Mouse (Mus musculus): ENCODE results near the gene Gm36864. TPM values are rescaled to one million over a fixed set of nuclear protein-coding genes. Genes with fewer than 3 reads are reported as not detected.

Gene Gm36864
- polyA plus RNA-seq, 1 experiment from 2014 or later: not detected

DNA sequence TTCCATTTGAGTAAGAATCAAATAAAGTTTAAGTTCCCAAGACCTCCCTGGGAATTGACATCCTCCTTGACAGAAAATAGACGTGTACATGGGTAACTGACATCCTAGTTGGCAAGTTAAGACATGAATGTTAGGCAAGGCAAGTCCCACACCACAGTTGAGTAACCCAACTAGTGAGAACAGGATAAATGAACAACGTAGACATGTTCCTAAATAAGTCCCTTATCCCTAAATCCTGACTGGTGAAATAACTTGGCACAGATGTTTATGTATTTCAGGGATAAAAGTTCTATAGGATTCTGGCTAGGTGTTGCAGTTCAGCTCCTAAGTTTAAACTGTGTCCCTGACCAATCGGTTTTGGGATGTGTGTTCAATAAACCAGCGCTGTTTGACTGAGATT, 55.0 kb downstream of the Gm36864 start:
- Histone ChIP-seq H3K4me1 (ENCODE audit: insufficient read depth) (no peaks in the 10 kb centered on the region), H3K36me3 (ENCODE audit: insufficient read depth) (no peaks in the 10 kb centered on the region), H3K4me2 (no peak overlapping the region), H3K27me3 (ENCODE audit: insufficient read depth, low read length) (no peaks in the 10 kb centered on the region), H3K9me3 (ENCODE audit: low read depth, low read length) (no peaks in the 10 kb centered on the region), H3K4me3 (ENCODE audit: low read depth, low read length) (no peak overlapping the region), H3K27ac (ENCODE audit: low read depth) (no peak overlapping the region), H3K9ac (no peak overlapping the region)
- no peak for TF ChIP-seq CTCF (IDR thresholded peaks at IDR 0.05; ENCODE audit: low read depth)
- 77% methylated on average over 4 of the region's 4 CpGs for WGBS
- ATAC-seq (ENCODE audit: insufficient read depth) (no peak), DNase-seq (no peak)

DNA sequence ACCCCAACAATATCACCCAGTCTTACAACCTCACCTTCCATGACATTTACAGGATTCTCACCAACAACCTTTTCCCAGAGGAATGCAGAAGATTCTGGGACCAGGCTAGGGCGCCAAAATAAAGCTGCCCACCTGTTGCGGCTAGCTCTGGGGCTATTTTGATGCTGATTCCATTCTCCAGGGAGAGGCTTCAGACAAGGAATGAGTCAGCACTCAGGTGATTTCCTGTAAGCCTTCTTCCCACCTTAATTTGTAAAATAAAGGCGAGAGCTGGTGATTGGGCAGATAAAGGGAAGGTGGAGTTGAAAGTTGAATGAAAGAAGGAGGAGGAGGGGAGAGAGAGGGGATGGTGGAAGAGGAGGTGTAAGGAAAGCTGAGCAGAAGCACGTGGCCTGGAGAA, 55.4 kb downstream of the Gm36864 start:
- no peaks in the 10 kb centered on the region for H3K9me3 ChIP-seq (ENCODE audit: low read depth, low read length)
- no peak overlapping the region for H3K9ac ChIP-seq
- WGBS: 48% methylated on average over 4 of the region's 4 CpGs
- H3K4me3 ChIP-seq (ENCODE audit: low read depth, low read length): no peak overlapping the region
- no peak for ATAC-seq (ENCODE audit: insufficient read depth)
- H3K36me3 ChIP-seq (ENCODE audit: insufficient read depth): no peaks in the 10 kb centered on the region
- no peak overlapping the region for H3K4me2 ChIP-seq
- no peak for DNase-seq
- no peak for TF ChIP-seq CTCF (IDR thresholded peaks at IDR 0.05; ENCODE audit: low read depth)
- no peaks in the 10 kb centered on the region for H3K4me1 ChIP-seq (ENCODE audit: insufficient read depth)
- no peaks in the 10 kb centered on the region for H3K27me3 ChIP-seq (ENCODE audit: insufficient read depth, low read length)
- H3K27ac ChIP-seq (ENCODE audit: low read depth): no peak overlapping the region

Other genes with a start within 250 kb of the Gm36864 start
- gene Klk1b11, start 240.3 kb upstream of the Gm36864 start, polyA plus RNA-seq (2014; fragmentation: Nextera tagmentation; extraction: Ambion mirVana): not detected in 2 replicates
- not detected in 2 replicates for gene Klk1b26, start 224.0 kb upstream of the Gm36864 start, polyA plus RNA-seq (2014; fragmentation: Nextera tagmentation; extraction: Ambion mirVana)
- gene Klk1b27, start 183.9 kb upstream of the Gm36864 start, polyA plus RNA-seq (2014; fragmentation: Nextera tagmentation; extraction: Ambion mirVana): not detected in 2 replicates
- not detected in 2 replicates for gene Klk1b21, start 133.8 kb upstream of the Gm36864 start, polyA plus RNA-seq (2014; fragmentation: Nextera tagmentation; extraction: Ambion mirVana)
- gene Klk1b22, start 123.5 kb upstream of the Gm36864 start, polyA plus RNA-seq (2014; fragmentation: Nextera tagmentation; extraction: Ambion mirVana): not detected in 2 replicates
- gene Klk1b16, start 99.4 kb upstream of the Gm36864 start, polyA plus RNA-seq (2014; fragmentation: Nextera tagmentation; extraction: Ambion mirVana): not detected in 2 replicates
- gene Klk1b24, start 47.9 kb upstream of the Gm36864 start, polyA plus RNA-seq (2014; fragmentation: Nextera tagmentation; extraction: Ambion mirVana): not detected in 2 replicates
- gene Klk1b3, start 38.0 kb upstream of the Gm36864 start, polyA plus RNA-seq (2014; fragmentation: Nextera tagmentation; extraction: Ambion mirVana): not detected in 2 replicates
- not detected in 2 replicates for gene Klk1b4, start 28.7 kb upstream of the Gm36864 start, polyA plus RNA-seq (2014; fragmentation: Nextera tagmentation; extraction: Ambion mirVana)
- not detected in 2 replicates for gene Klk1b5, start 20.2 kb upstream of the Gm36864 start, polyA plus RNA-seq (2014; fragmentation: Nextera tagmentation; extraction: Ambion mirVana)
- gene Klk1, start 10.8 kb upstream of the Gm36864 start, polyA plus RNA-seq (2014; fragmentation: Nextera tagmentation; extraction: Ambion mirVana): 0.20 and 0.26 TPM in 2 replicates
- 0.96 and 1.5 TPM in 2 replicates for gene 1700028J19Rik, start 10.5 kb downstream of the Gm36864 start, polyA plus RNA-seq (2014; fragmentation: Nextera tagmentation; extraction: Ambion mirVana)
- 142 and 146 TPM in 2 replicates for gene 2410002F23Rik, start 10.5 kb downstream of the Gm36864 start, polyA plus RNA-seq (2014; fragmentation: Nextera tagmentation; extraction: Ambion mirVana)
- gene Acp4, start 21.2 kb downstream of the Gm36864 start, polyA plus RNA-seq (2014; fragmentation: Nextera tagmentation; extraction: Ambion mirVana): 0.11 TPM in 1 of 2 replicates, not detected in the other
- not detected in 2 replicates for gene Gm15517, start 25.3 kb downstream of the Gm36864 start, polyA plus RNA-seq (2014; fragmentation: Nextera tagmentation; extraction: Ambion mirVana)
- gene Clec11a, start 70.7 kb downstream of the Gm36864 start, polyA plus RNA-seq (2014; fragmentation: Nextera tagmentation; extraction: Ambion mirVana): 1.8 TPM in 2 replicates
- 1.3 and 1.6 TPM in 2 replicates for gene Shank1, start 74.1 kb downstream of the Gm36864 start, polyA plus RNA-seq (2014; fragmentation: Nextera tagmentation; extraction: Ambion mirVana)
- gene Syt3, start 147.9 kb downstream of the Gm36864 start, polyA plus RNA-seq (2014; fragmentation: Nextera tagmentation; extraction: Ambion mirVana): 2.0 and 2.9 TPM in 2 replicates
- gene 1700008O03Rik, start 149.6 kb downstream of the Gm36864 start, polyA plus RNA-seq (2014; fragmentation: Nextera tagmentation; extraction: Ambion mirVana): 0.71 and 1.2 TPM in 2 replicates
- 1.5 TPM in 2 replicates for gene Lrrc4b, start 192.8 kb downstream of the Gm36864 start, polyA plus RNA-seq (2014; fragmentation: Nextera tagmentation; extraction: Ambion mirVana)
- gene Aspdh, start 229.2 kb downstream of the Gm36864 start, polyA plus RNA-seq (2014; fragmentation: Nextera tagmentation; extraction: Ambion mirVana): 0.28 TPM in 1 of 2 replicates, not detected in the other
- gene Josd2, start 231.8 kb downstream of the Gm36864 start, polyA plus RNA-seq (2014; fragmentation: Nextera tagmentation; extraction: Ambion mirVana): 82.7 and 87.6 TPM in 2 replicates

Measured in lung, embryonic 14.5 days (tissue).